Mouse (Mus musculus) left cerebral cortex, adult 2 months (tissue): Measurements from ENCODE around the gene Pafah1b2. TPM values are rescaled to one million over a fixed set of nuclear protein-coding genes. Genes with fewer than 3 reads are reported as not detected.

Experiments
- DNase-seq, 2 experiments: peaks; one replicate each; pipeline ENCODE4 v3.0.0; 2021 to 2022; ENCODE audit warnings: low spot score in 2 of 2, mixed read lengths in 1 of 2; ENCODE audit errors: extremely low spot score in 1 of 2
- H3K27ac ChIP-seq: fragments of 200-600 bp; 2 replicates; pipeline ENCODE4 v1.8.1; 2022
- H3K4me3 ChIP-seq: fragments of 200-600 bp; 2 replicates; pipeline ENCODE4 v1.8.1; 2022
- CTCF ChIP-seq: fragments of 200-600 bp; IDR thresholded peaks from 2 replicates; pipeline ENCODE4 v1.8.1; 2022; ENCODE audit warnings: antibody characterized with exemption, mild to moderate bottlenecking, moderate library complexity
- intact Hi-C: fragments of 180-260 bp; cut with DNase I; formaldehyde crosslinking; loops from one replicate; pipeline ENCODE4 v1.15.1; 2025
- total RNA-seq, 2 experiments: library from RNA; stranded (reverse); gene quantifications; 2 replicates each; pipeline ENCODE4 v1.2.3; 2021

Pafah1b2 gene
- total RNA-seq, 2 experiments from 2014 or later = 193 to 215 TPM

GRCm38 (mm10) chr9:46006224-46006623 lies 6.3 kb downstream of the Pafah1b2 start:
- intact Hi-C loops = no loop called here
- no peak overlapping the region for H3K27ac ChIP-seq
- no peak overlapping the region for H3K4me3 ChIP-seq
- TF ChIP-seq CTCF = no peak
- no peak for DNase-seq

DNA sequence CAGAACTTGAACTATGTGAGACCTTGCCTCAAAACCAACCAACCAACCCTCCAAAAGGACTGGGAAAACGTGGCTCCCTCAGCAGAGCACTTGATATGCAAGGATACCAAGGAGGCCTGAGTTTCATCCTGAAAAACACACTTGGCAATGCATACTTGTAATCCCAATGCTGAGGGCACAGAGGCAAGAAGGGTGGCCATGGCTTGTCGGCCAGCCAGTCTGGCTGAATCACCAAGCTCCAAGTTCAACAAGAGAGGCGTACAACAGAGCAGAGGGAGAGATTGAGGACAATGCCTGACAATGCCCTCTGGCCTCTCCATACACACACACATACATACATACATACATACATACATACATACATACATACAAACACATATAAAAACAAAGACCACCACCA lies 8.0 kb downstream of the Pafah1b2 start:
- H3K27ac ChIP-seq = no peak overlapping the region
- H3K4me3 ChIP-seq = no peak overlapping the region
- intact Hi-C loops = loop anchor here (1.0 kb wide), 1 partner anchor 187 kb away; no protein-coding TSS in a partner anchor
- no peak for DNase-seq
- no peak for TF ChIP-seq CTCF

GRCm38 (mm10) chr9:46003729-46004128 lies 8.8 kb downstream of the Pafah1b2 start:
- Histone ChIP-seq H3K27ac (no peak overlapping the region), H3K4me3 (no peak overlapping the region)
- peak; percentile 98 for TF ChIP-seq CTCF
- intact Hi-C loops = loop anchor here (1.0 to 2.0 kb wide), 2 partner anchors 188 to 243 kb away; no protein-coding TSS in a partner anchor
- DNase-seq = peak; percentile 74 to 90

- no peak overlapping the region for H3K4me3 ChIP-seq
- intact Hi-C loops = no loop called here
- peak overlapping the region; percentile 72 for H3K27ac ChIP-seq
- no peak for DNase-seq
- no peak for TF ChIP-seq CTCF
Observed at GRCm38 (mm10) chr9:45999009-45999408, 13.5 kb downstream of the Pafah1b2 start.

DNA sequence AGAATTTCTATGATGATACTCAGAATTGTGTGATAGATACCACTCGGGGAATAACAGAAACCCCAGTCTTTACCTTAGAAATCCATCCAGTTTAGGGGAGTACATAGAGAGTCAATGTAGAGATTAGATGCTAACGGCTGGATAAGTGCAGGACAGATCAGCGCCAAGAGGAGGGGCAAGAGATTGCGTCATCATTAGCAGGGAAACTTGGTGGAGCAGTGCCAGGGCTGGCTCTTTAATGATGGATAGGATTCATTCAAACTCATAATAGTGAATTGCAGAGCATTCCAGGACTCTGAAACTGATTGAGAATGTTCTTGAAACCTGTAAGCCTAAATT lies 27.3 kb downstream of the Pafah1b2 start:
- intact Hi-C loops = loop anchor here (1.0 kb wide), 1 partner anchor 245 kb away; no protein-coding TSS in a partner anchor
- peak in 1 of 2 experiments; percentile 25 for DNase-seq
- Histone ChIP-seq H3K4me3 (peak overlapping the region; percentile 94), H3K27ac (peak overlapping the region; percentile 96)
- TF ChIP-seq CTCF = no peak

GRCm38 (mm10) chr9:45984409-45985228 lies 27.9 kb downstream of the Pafah1b2 start:
- DNase-seq = peak; percentile 90 to 93
- H3K27ac ChIP-seq = peak overlapping the region; percentile 96
- TF ChIP-seq CTCF = no peak
- peak overlapping the region; percentile 94 for H3K4me3 ChIP-seq
- intact Hi-C loops = loop anchor here (1.0 kb wide), 1 partner anchor 246 kb away; no protein-coding TSS in a partner anchor

DNA sequence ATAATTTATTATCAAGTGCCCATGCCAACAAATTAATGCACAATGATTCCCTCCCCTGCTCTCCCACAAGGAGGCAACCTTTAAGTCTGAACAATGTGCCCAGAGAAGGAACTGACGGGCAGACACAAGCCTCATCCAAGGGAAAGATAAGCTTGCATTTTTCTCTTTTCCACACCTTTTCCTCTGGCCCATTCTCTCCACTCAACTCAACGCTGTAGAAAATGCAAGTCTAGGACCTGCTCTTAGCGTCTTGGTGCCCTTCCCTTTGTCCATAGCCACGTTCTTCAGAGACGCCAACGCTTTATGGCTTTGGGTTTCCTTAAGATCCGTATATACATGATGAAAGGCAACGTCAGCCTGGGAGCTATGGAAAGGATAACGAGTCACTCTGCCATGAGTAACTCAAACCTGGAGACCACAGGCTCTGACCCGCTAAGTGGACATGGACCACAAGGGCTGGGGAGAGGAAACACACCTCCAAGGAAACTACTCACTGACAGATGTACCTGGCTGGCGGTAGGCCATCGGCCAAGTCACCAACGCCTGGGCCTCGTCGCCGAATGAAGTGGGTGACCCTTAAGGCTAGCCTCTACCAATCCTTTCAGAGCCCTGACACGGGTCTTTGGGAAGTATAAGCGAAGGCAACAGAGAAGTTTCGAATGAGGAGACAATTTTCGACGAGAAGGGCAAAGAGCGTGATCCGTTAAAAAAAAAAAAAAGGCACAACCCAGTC lies 28.6 kb downstream of the Pafah1b2 start:
- Histone ChIP-seq H3K4me3 (peak overlapping the region; percentile 94), H3K27ac (peak overlapping the region; percentile 96)
- DNase-seq = no peak
- TF ChIP-seq CTCF = peak; percentile 27
- intact Hi-C loops = no loop called here

GRCm38 (mm10) chr9:45981331-45981730 lies 31.2 kb downstream of the Pafah1b2 start:
- Histone ChIP-seq H3K4me3 (no peak overlapping the region), H3K27ac (no peak overlapping the region)
- intact Hi-C loops = no loop called here
- DNase-seq = no peak
- peak; percentile 34 for TF ChIP-seq CTCF

GRCm38 (mm10) chr9:45980611-45981010 lies 31.9 kb downstream of the Pafah1b2 start:
- intact Hi-C loops = no loop called here

GRCm38 (mm10) chr9:45979778-45980177 lies 32.7 kb downstream of the Pafah1b2 start:
- no peak for TF ChIP-seq CTCF
- intact Hi-C loops = no loop called here
- no peak overlapping the region for H3K4me3 ChIP-seq
- H3K27ac ChIP-seq = no peak overlapping the region
- no peak for DNase-seq

More at GRCm38 (mm10) chr9:45980611-45981010, 31.9 kb downstream of the Pafah1b2 start:
- no peak for TF ChIP-seq CTCF
- DNase-seq = no peak
- Histone ChIP-seq H3K27ac (no peak overlapping the region), H3K4me3 (no peak overlapping the region)

DNA sequence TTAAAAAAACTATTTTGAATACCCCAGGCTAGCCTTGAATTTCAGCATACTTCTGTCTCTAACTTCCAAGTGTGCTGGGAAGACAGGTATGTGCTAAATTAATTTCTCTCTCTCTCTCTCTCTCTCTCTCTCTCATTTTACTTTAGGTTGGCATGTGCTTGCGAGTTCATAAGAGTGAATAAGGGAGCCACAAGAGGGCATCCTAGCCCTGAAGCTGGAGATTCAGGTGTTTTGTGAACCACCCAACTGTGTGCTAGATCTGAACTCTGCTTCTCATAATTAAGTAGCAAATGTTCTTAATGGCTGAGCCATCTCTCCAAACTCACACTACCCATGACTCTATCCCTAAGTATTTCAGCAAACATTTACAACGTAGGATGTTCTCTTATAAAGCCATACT lies 35.6 kb downstream of the Pafah1b2 start:
- no peak for DNase-seq
- Histone ChIP-seq H3K4me3 (no peak overlapping the region), H3K27ac (no peak overlapping the region)
- TF ChIP-seq CTCF = peak; percentile 23
- intact Hi-C loops = no loop called here

- Histone ChIP-seq H3K27ac (no peak overlapping the region), H3K4me3 (no peak overlapping the region)
- no peak for DNase-seq
- TF ChIP-seq CTCF = no peak
- intact Hi-C loops = no loop called here
Observed at GRCm38 (mm10) chr9:45963577-45963976, 48.9 kb downstream of the Pafah1b2 start.
